21 mouse cellular contexts compared by ENCODE assay signal in the genomic region with DNA sequence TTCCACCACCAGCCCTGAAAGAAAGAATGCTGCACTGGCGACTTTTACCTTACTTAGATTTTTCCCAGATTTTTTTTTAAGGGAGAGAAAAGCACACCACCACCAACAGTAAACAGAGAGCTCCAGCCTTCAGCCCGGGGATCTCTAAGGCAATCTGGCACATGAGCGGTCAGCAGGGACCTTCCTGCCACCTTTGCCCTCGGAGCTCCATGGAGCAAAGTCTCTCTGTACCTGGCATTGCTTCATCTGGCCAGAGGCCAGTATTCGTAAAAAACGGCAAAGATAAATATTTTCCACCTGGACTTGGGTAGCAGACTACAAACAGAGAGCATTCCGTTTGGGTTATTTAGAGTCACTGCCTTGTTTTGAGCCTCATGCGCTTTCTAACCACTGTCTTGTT. TPM values are rescaled to one million over a fixed set of nuclear protein-coding genes. Genes with fewer than 3 reads are reported as not detected.
DNase-seq lines count a peak whose midpoint lies in the region; ATAC-seq and TF ChIP-seq lines count a peak whose summit lies in the region.
"Had no signal": no experiment of that assay in that cellular context is flagged by ENCODE, and none has a peak within 500 bp of the region (broad histone marks: within the 10 kb centered on the region; RNA-seq: fewer than 3 reads in every experiment).

No protein-coding gene starts in this region.

- H3K9me3 ChIP-seq in liver, embryonic 14.5 days (ENCODE audit: control insufficient read depth, low read length), result no peaks in the 10 kb centered on the region
- H3K9me3 ChIP-seq: embryonic facial prominence, embryonic 13.5 days; heart, embryonic 13.5 days; lung, embryonic 15.5 days; neural tube, embryonic 15.5 days; stomach, embryonic 15.5 days had no signal

- TF ChIP-seq EP300 in liver, embryonic 14.5 days (IDR thresholded peaks at IDR 0.05; ENCODE audit: low read depth), result no peak

- no peaks in the 10 kb centered on the region for H3K36me3 ChIP-seq in liver, embryonic 14.5 days (replicated peaks; ENCODE audit: control insufficient read depth, insufficient read depth, low read depth)
- H3K36me3 ChIP-seq: embryonic facial prominence, embryonic 13.5 days; heart, embryonic 13.5 days; lung, embryonic 15.5 days; neural tube, embryonic 15.5 days; stomach, embryonic 15.5 days had no signal

- DNase-seq in adrenal gland, postnatal 14 days, result peak; percentile 67
- no peak for DNase-seq in adrenal gland, adult 8-10 months
- DNase-seq in kidney, postnatal 14 days, result peak; percentile 88
- peak; percentile 16 to 18 (median 16) for DNase-seq in liver, embryonic 14.5 days (ENCODE audit: low read depth in 3 of 3, low spot score in 3 of 3)
- no peak for DNase-seq in layer of hippocampus, adult 9-11 months
- DNase-seq in natural killer cell, adult 2 months (ENCODE audit: low spot score in 2 of 2), result no peak
- DNase-seq: cerebellum, adult 2 months; heart, postnatal 4 days; thymus, postnatal 25 days had no signal

- no peak for TF ChIP-seq CTCF in liver, embryonic 14.5 days (IDR thresholded peaks at IDR 0.05; ENCODE audit: low read depth)

- H3K4me3 ChIP-seq in brown adipose tissue, adult 24 weeks (ENCODE audit: insufficient read depth, low read depth, low read length), result 0 out of 2 replicates have a peak overlapping the region, but pooled peaks have one; percentile 27
- H3K4me3 ChIP-seq in liver, embryonic 14.5 days (ENCODE audit: insufficient read depth in 1 of 2, low read depth in 2 of 2, low read length in 2 of 2), result no peak overlapping the region
- H3K4me3 ChIP-seq: embryonic facial prominence, embryonic 13.5 days; heart, embryonic 13.5 days; lung, embryonic 15.5 days; neural tube, embryonic 15.5 days; stomach, embryonic 15.5 days had no signal

- H3K27me3 ChIP-seq in liver, embryonic 14.5 days (ENCODE audit: control insufficient read depth, insufficient read depth, low read length), result no peaks in the 10 kb centered on the region
- H3K27me3 ChIP-seq: embryonic facial prominence, embryonic 13.5 days; lung, embryonic 15.5 days; neural tube, embryonic 15.5 days; stomach, embryonic 15.5 days had no signal

- no peak overlapping the region for H3K9ac ChIP-seq in liver, embryonic 14.5 days (replicated peaks)
- H3K9ac ChIP-seq: embryonic facial prominence, embryonic 13.5 days; heart, embryonic 13.5 days; lung, embryonic 15.5 days; neural tube, embryonic 15.5 days; stomach, embryonic 15.5 days had no signal

- peak; percentile 65; the same call in 1 of the 2 replicates for ATAC-seq in liver, embryonic 14.5 days (ENCODE audit: insufficient read depth)
- no peak for ATAC-seq in megakaryocyte progenitor cell, adult 5-6 weeks (replicated peaks; ENCODE audit: poor library complexity)

- no peak overlapping the region for H3K4me2 ChIP-seq in liver, embryonic 14.5 days (ENCODE audit: low read depth)
- H3K4me2 ChIP-seq: embryonic facial prominence, embryonic 13.5 days; heart, embryonic 13.5 days; lung, embryonic 15.5 days; neural tube, embryonic 15.5 days; stomach, embryonic 15.5 days had no signal

- WGBS in liver, embryonic 14.5 days (ENCODE audit: insufficient replicate concordance), result 48% methylated on average over 8 of the region's 8 CpGs

- H3K27ac ChIP-seq in brown adipose tissue, adult 24 weeks (replicated peaks; ENCODE audit: low read depth, low read length), result no peak overlapping the region
- H3K27ac ChIP-seq in liver, embryonic 14.5 days, result no peak overlapping the region
- H3K27ac ChIP-seq: embryonic facial prominence, embryonic 13.5 days; heart, embryonic 13.5 days; lung, embryonic 15.5 days; neural tube, embryonic 15.5 days; stomach, embryonic 15.5 days had no signal

- H3K4me1 ChIP-seq in brown adipose tissue, adult 24 weeks (ENCODE audit: control insufficient read depth, insufficient read depth, insufficient read length, low read length), result peaks cover 4% of the 10 kb centered on the region
- peaks cover 0 to 4% of the 10 kb centered on the region in 2 experiments; a peak in 2 of 4 replicates for H3K4me1 ChIP-seq in liver, embryonic 14.5 days (replicated peaks; ENCODE audit: control insufficient read depth in 2 of 2, insufficient read depth in 2 of 2, low read length in 1 of 2)
- H3K4me1 ChIP-seq: heart, embryonic 13.5 days; lung, embryonic 15.5 days; neural tube, embryonic 15.5 days; stomach, embryonic 15.5 days had no signal

RNA-seq across cellular contexts. Expression of a gene that starts 58.4 kb away (rescaled TPM):
- total RNA-seq in adrenal gland, postnatal 14 days (2021), result 1.1 TPM in 2 replicates
- total RNA-seq in adrenal gland, adult 8-10 months (2022), result 1 to 10 TPM in 2 of 4 experiments, under 1 TPM in 2; 0.23 to 3.6 (median 1.9) TPM
- not detected in 2 replicates for polyA plus RNA-seq in brown adipose tissue, adult 24 weeks (2012; ENCODE audit: insufficient read depth, insufficient read length, missing spikeins)
- 0.12 and 0.13 TPM in 2 replicates for polyA plus RNA-seq in liver, embryonic 14.5 days (2012; rRNA removed)
- polyA plus RNA-seq in liver, embryonic 14.5 days (2014; fragmentation: Nextera tagmentation; extraction: Ambion mirVana), result not detected in 2 replicates
- not detected in 2 replicates for total RNA-seq in megakaryocyte progenitor cell, adult 5-6 weeks (2015)
- total RNA-seq in megakaryocyte progenitor cell, adult 5-6 weeks (2017), result not detected in 2 replicates
- total RNA-seq: common myeloid progenitor, adult 5-6 weeks; granulocyte monocyte progenitor cell, adult 5-6 weeks; heart, postnatal 4 days; megakaryocyte-erythroid progenitor cell, adult 5-6 weeks; monocyte, adult 5-6 weeks had no signal
- polyA plus RNA-seq: activated CD4-positive, CD25-positive, alpha-beta regulatory T cell, adult 4 months had no signal

Comparison
In these comparisons a context has a peak if more than half of its experiments do, and no peak if none do; other contexts are left out.
1. DNase-seq: peak in adrenal gland, postnatal 14 days (single experiment), kidney, postnatal 14 days (single experiment) and liver, embryonic 14.5 days (3 of 3); none in adrenal gland, adult 8-10 months (single experiment), layer of hippocampus, adult 9-11 months (single experiment) and natural killer cell, adult 2 months (0 of 2).